ENCODE assay signal across 27 mouse cellular contexts in genomic region chrX:19168983-19169382, GRCm38 (mm10).
"Had no signal": no experiment of that assay in that cellular context is flagged by ENCODE, and none has a peak within 500 bp of the region (broad histone marks: within the 10 kb centered on the region; RNA-seq: fewer than 3 reads in every experiment).

No protein-coding gene starts in this region.

- H3K36me3 ChIP-seq: heart, embryonic 10.5 days; heart, embryonic 12.5 days; hindbrain, embryonic 10.5 days; hindbrain, embryonic 12.5 days; hindbrain, embryonic 15.5 days; kidney, embryonic 15.5 days; limb, embryonic 13.5 days; limb, embryonic 15.5 days; liver, embryonic 12.5 days had no signal

- ATAC-seq: hindbrain, postnatal 0 days; intestine, embryonic 16.5 days; liver, embryonic 12.5 days had no signal

- H3K4me2 ChIP-seq: heart, embryonic 12.5 days; hindbrain, embryonic 12.5 days; hindbrain, embryonic 15.5 days; kidney, embryonic 15.5 days; limb, embryonic 13.5 days; limb, embryonic 15.5 days; liver, embryonic 12.5 days had no signal

- H3K9me3 ChIP-seq: heart, embryonic 10.5 days; heart, embryonic 12.5 days; hindbrain, embryonic 10.5 days; hindbrain, embryonic 12.5 days; hindbrain, embryonic 15.5 days; kidney, embryonic 15.5 days; limb, embryonic 13.5 days; limb, embryonic 15.5 days; liver, embryonic 12.5 days had no signal

- H3K9ac ChIP-seq: heart, embryonic 12.5 days; hindbrain, embryonic 12.5 days; hindbrain, embryonic 15.5 days; kidney, embryonic 15.5 days; limb, embryonic 13.5 days; limb, embryonic 15.5 days; liver, embryonic 12.5 days; liver, embryonic 14.5 days had no signal

- DNase-seq: gastrocnemius, postnatal 14 days; gastrocnemius, postnatal 36 days; heart, adult 11 months; heart, adult 2 months; heart, postnatal 10 days; heart, postnatal 4 days; kidney, adult 11 months; kidney, adult 2 months; kidney, adult 9 months; kidney, postnatal 14 days; kidney, postnatal 4 days; layer of hippocampus, postnatal 36 days; left cerebral cortex, postnatal 4 days had no signal

- H3K27ac ChIP-seq: heart, embryonic 10.5 days; hindbrain, embryonic 10.5 days; hindbrain, embryonic 12.5 days; hindbrain, embryonic 15.5 days; hindbrain, postnatal 0 days; kidney, embryonic 15.5 days; kidney, postnatal 0 days; limb, embryonic 13.5 days; limb, embryonic 15.5 days; liver, embryonic 12.5 days; liver, embryonic 14.5 days had no signal

- H3K27me3 ChIP-seq: heart, embryonic 12.5 days; hindbrain, embryonic 12.5 days; hindbrain, embryonic 15.5 days; kidney, embryonic 15.5 days; limb, embryonic 13.5 days; limb, embryonic 15.5 days; liver, embryonic 12.5 days had no signal

- H3K4me3 ChIP-seq: heart, embryonic 10.5 days; heart, embryonic 12.5 days; hindbrain, embryonic 10.5 days; hindbrain, embryonic 12.5 days; hindbrain, embryonic 15.5 days; kidney, embryonic 15.5 days; layer of hippocampus, adult 2 months; limb, embryonic 13.5 days; limb, embryonic 15.5 days; liver, embryonic 12.5 days had no signal

- H3K4me1 ChIP-seq: heart, embryonic 10.5 days; heart, embryonic 12.5 days; hindbrain, embryonic 10.5 days; hindbrain, embryonic 12.5 days; hindbrain, embryonic 15.5 days; kidney, embryonic 15.5 days; limb, embryonic 13.5 days; limb, embryonic 15.5 days; liver, embryonic 12.5 days had no signal
